Mouse (Mus musculus): ENCODE measurements around the gene N4bp2l2. TPM values are rescaled to one million over a fixed set of nuclear protein-coding genes. Genes with fewer than 3 reads are reported as not detected.

The N4bp2l2 gene
- polyA plus RNA-seq, 1 experiment from 2014 or later: 45.0 TPM

Other genes with a start within 250 kb of the N4bp2l2 start
- gene Zar1l, start 148.0 kb downstream of the N4bp2l2 start, polyA plus RNA-seq (2014; fragmentation: Nextera tagmentation; extraction: Ambion mirVana): not detected in 2 replicates
- gene Brca2, start 143.6 kb downstream of the N4bp2l2 start, polyA plus RNA-seq (2014; fragmentation: Nextera tagmentation; extraction: Ambion mirVana): 22.6 and 25.8 TPM in 2 replicates
- 2.8 and 3.9 TPM in 2 replicates for gene N4bp2l1, start 69.0 kb downstream of the N4bp2l2 start, polyA plus RNA-seq (2014; fragmentation: Nextera tagmentation; extraction: Ambion mirVana)
- gene Pds5b, start 7.6 kb upstream of the N4bp2l2 start, polyA plus RNA-seq (2014; fragmentation: Nextera tagmentation; extraction: Ambion mirVana): 44.1 and 51.7 TPM in 2 replicates

Measured in hindbrain, embryonic 11.5 days (tissue).